Mouse (Mus musculus) lung, postnatal 10 days (tissue): ENCODE results near the gene Vnn1.

Source experiments
- DNase-seq: peaks from one replicate; pipeline ENCODE4 v3.0.0; 2021

Vnn1 gene

GRCm38 (mm10) chr10:23894601-23895349 lies at the start of gene Vnn1:
Vnn1 (plus strand) TSS chr10:23894688.
- DNase-seq: peak; percentile 5

GRCm38 (mm10) chr10:23851228-23851912 lies 43.1 kb upstream of the Vnn1 start, which contains the start of gene Vnn3:
Vnn3 (plus strand) TSS chr10:23851462.
- peak; percentile 22 for DNase-seq

GRCm38 (mm10) chr10:23852096-23852495 lies 42.4 kb upstream of the Vnn1 start:
- DNase-seq: peak; percentile 49

- no peak for DNase-seq
Measured at GRCm38 (mm10) chr10:23864362-23865312, 29.9 kb upstream of the Vnn1 start.

GRCm38 (mm10) chr10:23880695-23881094 lies 13.8 kb upstream of the Vnn1 start:
- DNase-seq: peak; percentile 39

- no peak for DNase-seq
Measured at GRCm38 (mm10) chr10:23884910-23885309, 9.6 kb upstream of the Vnn1 start.

- DNase-seq: no peak
Measured at GRCm38 (mm10) chr10:23886060-23886459, 8.4 kb upstream of the Vnn1 start.

GRCm38 (mm10) chr10:23892987-23893386 lies 1.5 kb upstream of the Vnn1 start:
- DNase-seq: no peak

- no peak for DNase-seq
Measured at GRCm38 (mm10) chr10:23895376-23895775, 888 bp downstream of the Vnn1 start.

GRCm38 (mm10) chr10:23901119-23901518 lies 6.6 kb downstream of the Vnn1 start:
- DNase-seq: no peak

- DNase-seq: no peak
Measured at GRCm38 (mm10) chr10:23905661-23906060, 11.2 kb downstream of the Vnn1 start.

- DNase-seq: no peak
Measured at GRCm38 (mm10) chr10:23920056-23920455, 25.6 kb downstream of the Vnn1 start, which contains the start of gene Taar1. Taar1 (plus strand) TSS chr10:23920356.

GRCm38 (mm10) chr10:23922468-23922867 lies 28.0 kb downstream of the Vnn1 start:
- no peak for DNase-seq

- no peak for DNase-seq
Measured at GRCm38 (mm10) chr10:23923941-23924340, 29.5 kb downstream of the Vnn1 start.

- DNase-seq: no peak
Measured at GRCm38 (mm10) chr10:23937613-23938012, 43.1 kb downstream of the Vnn1 start.

- no peak for DNase-seq
Measured at GRCm38 (mm10) chr10:23938312-23938711, 43.8 kb downstream of the Vnn1 start, which contains the start of gene Taar2. Taar2 (plus strand) TSS chr10:23938572.

GRCm38 (mm10) chr10:23942465-23942864 lies 48.0 kb downstream of the Vnn1 start:
- no peak for DNase-seq

GRCm38 (mm10) chr10:23948026-23948425 lies 53.5 kb downstream of the Vnn1 start:
- peak; percentile 21 for DNase-seq

GRCm38 (mm10) chr10:23949508-23950005 lies 55.1 kb downstream of the Vnn1 start, which contains the start of gene Taar3:
Taar3 (plus strand) TSS chr10:23949558.
- DNase-seq: no peak

- no peak for DNase-seq
Measured at GRCm38 (mm10) chr10:23951714-23952113, 57.2 kb downstream of the Vnn1 start.
